Mouse (Mus musculus): ENCODE data around the gene Slc7a5. TPM values are rescaled to one million over a fixed set of nuclear protein-coding genes. Genes with fewer than 3 reads are reported as not detected.

Gene Slc7a5
- polyA plus RNA-seq, 1 experiment from 2014 or later, result 34.7 TPM

DNA sequence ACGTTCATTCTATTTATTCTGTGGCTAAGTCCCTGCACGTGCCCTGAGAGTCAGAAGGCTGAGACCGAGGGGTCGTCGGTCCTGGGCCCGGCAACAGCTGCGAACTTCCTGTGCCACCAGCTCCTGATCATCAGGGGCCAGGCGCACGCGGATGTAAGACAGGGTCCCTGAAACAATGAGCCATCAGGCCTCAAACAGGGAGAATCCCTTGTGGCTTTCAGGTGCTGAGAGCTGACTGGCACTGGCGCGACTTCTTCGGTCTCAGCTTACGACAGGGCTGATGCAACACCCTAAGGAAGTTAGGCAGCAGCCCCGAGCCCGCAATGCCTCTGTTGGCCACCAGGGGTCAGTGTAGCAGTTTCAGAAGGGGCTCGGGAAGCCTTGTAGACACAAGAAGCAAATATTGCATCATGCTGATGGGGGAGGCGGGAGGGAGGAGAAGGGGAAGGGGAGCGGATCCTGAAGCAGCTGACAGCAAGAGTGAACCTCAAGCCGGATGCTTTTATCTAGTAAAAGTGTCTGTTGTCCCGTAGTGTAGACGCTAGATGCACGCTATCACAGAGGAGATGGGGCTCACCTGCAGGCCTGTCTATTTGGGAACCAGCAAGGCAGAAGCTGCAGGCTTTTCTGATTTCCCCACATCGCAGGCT, 56.5 kb downstream of the Slc7a5 start:
- H3K9ac ChIP-seq, result peak overlapping the region; percentile 48
- no peaks in the 10 kb centered on the region for H3K9me3 ChIP-seq
- peaks cover 16% of the 10 kb centered on the region for H3K4me1 ChIP-seq
- WGBS, result 5% methylated on average over 24 of the region's 24 CpGs
- peak; percentile 84 for ATAC-seq (ENCODE audit: low FRiP score)
- peak overlapping the region; percentile 22 for H3K4me3 ChIP-seq (replicated peaks)
- H3K27me3 ChIP-seq, result 0 out of 2 replicates have a peak, but pooled peaks cover 7% of the 10 kb centered on the region
- H3K4me2 ChIP-seq, result peak overlapping the region; percentile 53
- no peaks in the 10 kb centered on the region for H3K36me3 ChIP-seq (replicated peaks)
- H3K27ac ChIP-seq, result no peak overlapping the region

DNA sequence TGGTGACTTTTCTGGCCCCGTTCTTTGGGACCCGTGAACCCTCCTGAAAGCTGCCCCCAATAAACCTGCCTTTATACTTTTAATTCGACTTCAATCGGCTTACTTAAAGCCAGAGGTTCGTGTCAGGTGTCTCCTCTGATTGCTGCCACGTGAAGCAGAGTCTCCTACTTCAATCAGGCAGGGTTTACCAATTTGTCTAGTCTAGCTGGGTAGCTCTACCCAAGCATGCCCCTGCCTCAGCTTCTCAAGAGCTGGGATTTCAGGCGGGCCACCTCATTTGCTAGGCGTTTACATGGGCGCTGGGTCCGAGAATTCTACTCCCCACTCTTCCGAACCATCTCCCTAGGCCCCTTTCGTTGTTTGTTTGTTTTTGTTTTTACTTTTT, 57.1 kb downstream of the Slc7a5 start:
- Histone ChIP-seq H3K27ac (no peak overlapping the region), H3K9ac (peak overlapping the region; percentile 48; the same call in 1 of the 2 replicates), H3K4me3 (replicated peaks) (no peak overlapping the region), H3K4me2 (peak overlapping the region; percentile 53), H3K4me1 (peaks cover 16% of the 10 kb centered on the region), H3K36me3 (replicated peaks) (no peaks in the 10 kb centered on the region), H3K9me3 (no peaks in the 10 kb centered on the region), H3K27me3 (0 out of 2 replicates have a peak, but pooled peaks cover 7% of the 10 kb centered on the region)
- ATAC-seq (ENCODE audit: low FRiP score), result peak; percentile 33
- 41% methylated on average over 12 of the region's 12 CpGs for WGBS

- WGBS, result 10% methylated on average over 6 of the region's 6 CpGs
- Histone ChIP-seq H3K36me3 (replicated peaks) (no peaks in the 10 kb centered on the region), H3K4me1 (peaks cover 16% of the 10 kb centered on the region), H3K9me3 (no peaks in the 10 kb centered on the region), H3K4me3 (replicated peaks) (no peak overlapping the region), H3K27ac (no peak overlapping the region), H3K9ac (no peak overlapping the region), H3K27me3 (0 out of 2 replicates have a peak, but pooled peaks cover 7% of the 10 kb centered on the region), H3K4me2 (no peak overlapping the region)
- ATAC-seq (ENCODE audit: low FRiP score), result 0 out of 2 replicates have a peak, but pooled peaks have one; percentile 27
Observed at GRCm38 (mm10) chr8:121850018-121850417, 57.5 kb downstream of the Slc7a5 start.

DNA sequence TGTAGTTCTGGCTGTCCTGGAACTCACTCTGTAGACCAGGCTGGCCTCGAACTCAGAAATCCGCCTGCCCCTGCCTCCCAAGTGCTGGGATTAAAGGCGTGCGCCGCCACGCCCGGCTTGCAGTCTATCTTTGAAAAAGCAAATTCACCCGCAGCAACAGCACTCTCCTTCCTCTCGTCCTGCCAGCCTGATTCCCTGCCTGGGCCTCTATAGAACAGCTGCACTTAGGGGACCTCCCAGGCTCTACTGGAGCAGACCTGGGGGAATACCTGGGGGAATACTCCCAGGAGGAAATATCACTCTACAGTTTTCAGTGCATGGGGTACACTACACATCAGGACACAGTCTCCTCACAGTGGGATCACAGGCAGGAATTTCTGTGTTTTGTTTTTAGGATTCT, 58.2 kb downstream of the Slc7a5 start:
- Histone ChIP-seq H3K4me2 (no peak overlapping the region), H3K4me3 (replicated peaks) (no peak overlapping the region), H3K9me3 (no peaks in the 10 kb centered on the region), H3K27ac (no peak overlapping the region), H3K27me3 (0 out of 2 replicates have a peak, but pooled peaks cover 7% of the 10 kb centered on the region), H3K9ac (no peak overlapping the region), H3K4me1 (peaks cover 18% of the 10 kb centered on the region), H3K36me3 (replicated peaks) (no peaks in the 10 kb centered on the region)
- ATAC-seq (ENCODE audit: low FRiP score), result no peak
- 73% methylated on average over 9 of the region's 9 CpGs for WGBS

DNA sequence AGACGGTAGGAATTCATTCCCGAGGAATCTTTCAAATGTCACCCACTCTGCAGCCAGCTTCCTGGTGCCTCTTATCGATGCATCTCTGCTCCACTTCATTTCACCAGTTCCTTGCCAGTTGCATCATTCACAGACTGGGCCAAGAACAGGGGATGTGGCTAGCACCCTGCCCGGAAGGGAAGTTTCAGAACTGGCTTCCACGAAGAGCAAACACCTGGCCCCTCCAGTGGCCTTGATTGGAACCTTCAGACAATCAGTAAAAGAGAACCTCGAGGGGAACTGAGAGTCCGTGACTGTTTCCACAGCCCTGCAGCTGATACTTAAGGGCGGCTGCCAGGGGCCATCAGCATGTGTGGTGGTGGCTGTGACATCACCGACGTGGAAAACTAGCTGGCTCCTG, 59.0 kb downstream of the Slc7a5 start:
- no peak overlapping the region for H3K27ac ChIP-seq
- WGBS, result 76% methylated on average over 10 of the region's 10 CpGs

DNA sequence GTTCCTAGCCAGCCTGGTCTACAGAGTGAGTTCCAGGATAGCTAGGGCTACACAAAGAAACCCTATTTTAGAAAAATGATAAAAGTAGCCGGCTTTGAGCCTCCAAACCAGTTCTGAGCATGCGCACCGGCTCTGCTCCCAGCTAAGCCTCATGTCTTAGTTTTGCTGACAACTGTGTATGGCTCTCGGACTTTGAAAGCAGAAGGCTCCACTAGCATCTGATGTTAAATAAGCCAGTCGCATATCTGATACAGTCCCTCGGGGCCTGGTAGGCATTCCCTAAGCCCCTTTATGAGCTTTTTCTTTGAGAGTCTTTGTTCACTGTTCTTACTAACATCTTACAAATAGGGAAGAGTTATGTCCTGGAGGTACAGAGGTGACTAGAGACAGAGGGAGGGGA, 59.5 kb downstream of the Slc7a5 start:
- Histone ChIP-seq H3K4me3 (replicated peaks) (no peak overlapping the region), H3K4me2 (no peak overlapping the region), H3K27ac (no peak overlapping the region), H3K27me3 (0 out of 2 replicates have a peak, but pooled peaks cover 7% of the 10 kb centered on the region), H3K9ac (no peak overlapping the region), H3K9me3 (no peaks in the 10 kb centered on the region), H3K36me3 (replicated peaks) (no peaks in the 10 kb centered on the region), H3K4me1 (peaks cover 18% of the 10 kb centered on the region)
- no peak for ATAC-seq (ENCODE audit: low FRiP score)
- WGBS, result 73% methylated on average over 6 of the region's 6 CpGs

More for the DNA sequence above, 59.0 kb downstream of the Slc7a5 start:
- ATAC-seq (ENCODE audit: low FRiP score), result no peak
- no peak overlapping the region for H3K4me2 ChIP-seq
- H3K9me3 ChIP-seq, result no peaks in the 10 kb centered on the region
- H3K36me3 ChIP-seq (replicated peaks), result no peaks in the 10 kb centered on the region
- H3K4me3 ChIP-seq (replicated peaks), result no peak overlapping the region
- H3K9ac ChIP-seq, result no peak overlapping the region
- 0 out of 2 replicates have a peak, but pooled peaks cover 7% of the 10 kb centered on the region for H3K27me3 ChIP-seq
- peaks cover 18% of the 10 kb centered on the region for H3K4me1 ChIP-seq

- no peak overlapping the region for H3K4me3 ChIP-seq (replicated peaks)
- ATAC-seq (ENCODE audit: low FRiP score), result no peak
- no peak overlapping the region for H3K9ac ChIP-seq
- no peaks in the 10 kb centered on the region; the same call in 1 of the 2 replicates for H3K36me3 ChIP-seq (replicated peaks)
- no peak overlapping the region for H3K27ac ChIP-seq
- no peak overlapping the region for H3K4me2 ChIP-seq
- 0 out of 2 replicates have a peak, but pooled peaks cover 7% of the 10 kb centered on the region for H3K27me3 ChIP-seq
- 75% methylated on average over 10 of the region's 10 CpGs for WGBS
- peaks cover 18% of the 10 kb centered on the region for H3K4me1 ChIP-seq
- no peaks in the 10 kb centered on the region for H3K9me3 ChIP-seq
Observed at GRCm38 (mm10) chr8:121847261-121847822, 60.2 kb downstream of the Slc7a5 start.

- ATAC-seq (ENCODE audit: low FRiP score), result no peak
- no peak overlapping the region for H3K4me3 ChIP-seq (replicated peaks)
- no peaks in the 10 kb centered on the region for H3K9me3 ChIP-seq
- H3K4me1 ChIP-seq, result peaks cover 17% of the 10 kb centered on the region
- H3K9ac ChIP-seq, result no peak overlapping the region; the same call in 1 of the 2 replicates
- H3K27me3 ChIP-seq, result 0 out of 2 replicates have a peak, but pooled peaks cover 7% of the 10 kb centered on the region
- no peak overlapping the region for H3K4me2 ChIP-seq
- no peaks in the 10 kb centered on the region; the same call in 1 of the 2 replicates for H3K36me3 ChIP-seq (replicated peaks)
- H3K27ac ChIP-seq, result no peak overlapping the region
Observed at GRCm38 (mm10) chr8:121846815-121847214, 60.7 kb downstream of the Slc7a5 start.

DNA sequence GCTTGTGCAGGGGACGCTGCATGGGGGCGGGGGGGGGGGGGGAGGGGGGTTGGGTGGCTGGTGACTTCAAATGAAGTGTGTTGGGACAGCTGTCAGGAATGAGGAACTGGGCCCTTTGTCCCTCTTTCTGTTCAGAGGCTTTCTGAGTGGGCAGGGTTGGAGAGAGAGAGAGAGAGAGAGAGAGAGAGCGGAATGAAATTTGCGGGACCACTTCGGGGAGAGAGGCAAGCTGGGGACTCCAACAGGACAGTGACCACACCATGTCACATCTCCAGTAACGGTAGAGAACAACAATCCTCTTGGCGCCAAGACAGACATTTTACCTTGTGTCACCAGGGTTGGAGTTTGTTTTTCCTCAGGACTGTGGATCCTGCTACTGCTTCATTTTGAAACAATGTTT, 62.7 kb downstream of the Slc7a5 start:
- no peak overlapping the region for H3K4me3 ChIP-seq (replicated peaks)
- no peak overlapping the region for H3K27ac ChIP-seq
- H3K36me3 ChIP-seq (replicated peaks), result peaks cover 5% of the 10 kb centered on the region; the same call in 1 of the 2 replicates
- H3K27me3 ChIP-seq, result 0 out of 2 replicates have a peak, but pooled peaks cover 7% of the 10 kb centered on the region
- no peak overlapping the region for H3K9ac ChIP-seq
- H3K4me2 ChIP-seq, result no peak overlapping the region
- ATAC-seq (ENCODE audit: low FRiP score), result no peak
- H3K9me3 ChIP-seq, result no peaks in the 10 kb centered on the region
- H3K4me1 ChIP-seq, result 0 out of 2 replicates have a peak, but pooled peaks cover 2% of the 10 kb centered on the region
- WGBS, result 52% methylated on average over 6 of the region's 7 CpGs

GRCm38 (mm10) chr8:121843184-121843733, 64.2 kb downstream of the Slc7a5 start:
- H3K4me3 ChIP-seq (replicated peaks), result no peak overlapping the region
- H3K4me2 ChIP-seq, result no peak overlapping the region
- 0 out of 2 replicates have a peak, but pooled peaks cover 2% of the 10 kb centered on the region for H3K4me1 ChIP-seq
- H3K36me3 ChIP-seq (replicated peaks), result peaks cover 5% of the 10 kb centered on the region; the same call in 1 of the 2 replicates
- no peak for ATAC-seq (ENCODE audit: low FRiP score)
- no peak overlapping the region for H3K9ac ChIP-seq
- H3K9me3 ChIP-seq, result no peaks in the 10 kb centered on the region
- H3K27ac ChIP-seq, result no peak overlapping the region
- no peaks in the 10 kb centered on the region for H3K27me3 ChIP-seq
- WGBS, result 70% methylated on average over 3 of the region's 3 CpGs

DNA sequence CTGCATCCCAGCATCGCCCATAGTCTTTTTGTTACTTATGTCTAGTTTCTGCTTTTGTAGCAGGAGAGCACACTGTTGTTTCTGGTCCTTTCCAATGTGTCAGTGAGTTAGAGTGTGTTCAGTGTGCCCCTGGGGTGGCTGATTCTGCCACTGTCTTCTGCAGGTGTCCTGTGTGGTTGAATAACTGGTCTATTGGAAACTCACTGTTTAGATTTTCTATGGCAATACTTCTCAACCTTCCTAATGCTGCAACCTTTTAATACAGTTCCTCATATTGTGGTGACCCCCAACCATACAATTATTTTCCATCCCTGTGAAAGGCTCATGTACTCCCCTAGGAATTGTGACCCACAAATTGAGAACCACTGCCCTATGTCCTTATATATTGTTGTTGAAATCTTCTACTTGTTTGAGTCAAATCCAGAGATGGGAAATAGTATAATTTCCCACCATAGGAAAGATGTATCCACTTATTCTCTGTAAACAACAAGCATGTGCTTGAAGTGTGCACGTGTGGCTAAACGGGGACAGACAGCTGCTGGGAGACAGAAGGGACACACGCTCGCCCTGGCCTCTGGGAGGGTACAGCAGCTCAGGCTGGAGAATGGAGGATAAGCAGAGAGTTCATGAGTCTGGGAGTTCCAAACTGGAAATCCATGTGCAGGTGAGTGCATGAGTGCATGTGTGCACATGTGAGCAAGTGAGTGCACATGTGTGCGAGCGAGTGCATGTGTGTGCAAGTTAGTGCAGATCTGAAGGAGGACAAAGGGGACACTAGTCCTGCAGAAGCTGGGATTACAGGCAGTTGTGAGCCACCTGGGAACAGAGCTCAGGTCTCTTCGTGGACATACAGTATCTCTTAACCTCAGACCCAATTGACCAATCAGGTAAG, 65.2 kb downstream of the Slc7a5 start:
- Histone ChIP-seq H3K36me3 (replicated peaks) (peaks cover 5% of the 10 kb centered on the region; the same call in 1 of the 2 replicates), H3K4me2 (no peak overlapping the region), H3K9me3 (no peaks in the 10 kb centered on the region), H3K4me1 (0 out of 2 replicates have a peak, but pooled peaks cover 2% of the 10 kb centered on the region), H3K27me3 (no peaks in the 10 kb centered on the region), H3K4me3 (replicated peaks) (no peak overlapping the region), H3K9ac (no peak overlapping the region), H3K27ac (no peak overlapping the region)
- 90% methylated on average over 8 of the region's 8 CpGs for WGBS
- ATAC-seq (ENCODE audit: low FRiP score), result no peak
